Mouse (Mus musculus): ENCODE results near the gene Nsun3. TPM values are rescaled to one million over a fixed set of nuclear protein-coding genes. Genes with fewer than 3 reads are reported as not detected.
"Not testable (repeated sequence)": the region's sequence is repeated elsewhere in the genome, so short reads cannot be mapped to it uniquely, and the experiment has no call there.

The Nsun3 gene
- total RNA-seq, 2 experiments from 2014 or later: 4.5 to 5.6 TPM

DNA sequence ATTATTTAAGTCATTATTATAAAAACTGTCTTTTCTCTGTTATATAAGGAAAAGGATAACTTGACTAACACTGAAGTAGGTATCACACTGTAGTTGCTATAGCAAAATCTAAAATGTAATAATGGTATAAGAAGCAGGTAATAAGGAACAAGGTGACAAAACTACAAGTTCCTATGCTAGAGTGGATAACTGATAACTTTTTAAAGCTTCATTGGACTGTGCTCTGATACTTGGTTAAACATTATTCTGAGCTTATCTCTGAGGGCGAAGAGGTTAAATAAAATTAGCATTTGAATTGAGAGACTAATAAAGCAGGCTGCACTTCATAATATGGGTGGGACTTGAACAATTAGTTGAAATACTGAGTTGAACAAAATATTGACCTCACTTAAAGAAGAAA lies 33.0 kb downstream of the Nsun3 start:
- no peak for DNase-seq (ENCODE audit: low spot score)

DNA sequence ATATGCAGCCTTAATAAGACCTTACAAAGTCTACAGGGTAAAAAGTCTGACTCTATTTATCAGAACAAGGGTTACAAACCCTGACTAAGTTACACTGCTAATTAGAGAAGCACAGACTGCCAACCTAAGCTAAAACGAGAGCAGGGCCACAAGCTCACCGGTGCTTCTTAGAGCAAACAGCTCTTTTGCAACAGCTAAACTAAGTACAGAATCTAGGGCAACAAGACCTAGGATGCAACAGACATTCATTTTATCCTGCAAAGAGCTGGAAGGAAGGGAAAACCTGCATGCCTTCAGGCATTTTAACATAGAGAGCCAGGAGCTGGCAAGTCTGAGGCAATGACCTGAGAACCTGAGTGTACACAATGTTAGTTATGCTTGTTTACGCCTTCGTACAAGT lies 33.5 kb downstream of the Nsun3 start:
- no peak for DNase-seq (ENCODE audit: low spot score)

DNA sequence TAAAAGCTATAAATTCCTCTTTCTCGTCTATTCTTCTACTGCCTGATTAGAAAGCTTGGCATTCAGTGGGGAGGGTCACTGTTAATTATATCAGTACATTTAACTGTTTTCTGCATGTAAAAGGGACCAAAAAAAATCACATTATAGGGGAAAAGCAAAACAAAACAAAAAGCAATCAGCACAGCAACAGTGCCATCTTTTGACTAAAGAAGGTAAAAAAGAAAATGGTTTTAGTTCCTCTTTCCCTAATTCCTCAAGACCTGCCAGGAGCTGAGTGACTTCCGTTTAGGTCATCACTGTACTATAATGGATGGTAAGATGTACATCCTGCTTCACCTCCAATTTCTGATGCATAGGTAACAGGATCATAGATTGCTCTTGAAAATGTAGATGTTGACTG lies 40.7 kb downstream of the Nsun3 start:
- DNase-seq (ENCODE audit: low spot score): no peak

DNA sequence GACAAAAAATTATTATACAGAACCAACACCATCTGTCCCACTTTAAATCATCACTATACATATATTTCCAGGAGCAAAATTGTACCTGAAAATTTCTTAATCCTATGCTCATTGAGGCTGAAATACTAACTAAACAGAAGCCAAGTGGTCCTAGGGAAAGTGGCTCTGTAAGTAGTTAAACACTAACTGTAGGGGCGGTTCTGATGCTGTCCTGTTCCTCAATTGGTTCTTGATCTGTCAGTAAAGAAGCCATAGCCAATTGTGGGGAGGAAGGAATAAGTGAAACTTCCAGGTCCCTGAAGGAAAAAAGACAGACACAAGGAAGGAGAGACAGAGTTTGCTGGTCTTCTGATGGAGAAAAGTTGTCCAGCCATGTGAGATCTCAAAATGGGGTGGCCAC lies 52.3 kb downstream of the Nsun3 start:
- DNase-seq (ENCODE audit: low spot score): no peak

DNA sequence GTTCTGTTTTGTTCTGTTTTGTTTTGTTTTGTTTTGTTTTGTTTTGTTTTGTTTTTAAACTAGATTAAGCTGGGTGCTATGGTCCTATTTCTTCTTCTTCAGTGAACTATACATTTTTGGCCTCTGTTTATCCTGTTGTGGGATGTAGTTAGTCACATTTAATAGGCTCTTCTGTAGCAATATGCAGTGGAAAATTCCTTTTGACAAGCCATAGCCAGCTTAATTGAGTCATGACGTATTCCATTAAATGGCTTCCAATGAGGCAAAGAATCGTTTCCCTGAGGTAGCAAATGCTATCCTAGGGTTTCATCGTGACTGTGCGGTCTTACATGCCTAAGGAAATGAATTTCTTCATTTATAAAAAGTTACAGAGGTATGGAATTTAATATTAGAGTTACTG lies 56.3 kb downstream of the Nsun3 start:
- DNase-seq (ENCODE audit: low spot score): no peak

DNA sequence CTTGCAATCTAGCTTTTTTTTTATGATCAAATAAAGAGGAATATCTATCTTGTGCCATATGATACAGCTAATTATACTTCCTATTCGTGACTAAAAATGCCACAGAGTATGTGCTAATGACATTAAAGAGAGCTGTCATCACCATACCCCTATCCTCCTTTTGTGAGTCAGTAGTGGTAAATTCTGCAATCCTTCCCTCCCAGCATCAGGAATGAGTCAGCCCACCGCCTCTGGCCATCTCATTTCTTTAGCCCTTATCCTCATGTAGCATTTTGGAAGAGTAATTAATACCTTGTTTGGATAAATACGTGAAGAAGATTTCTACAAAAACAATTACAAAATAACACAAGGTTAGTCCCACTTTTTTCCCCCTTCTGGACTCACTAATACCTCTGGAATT lies 56.8 kb downstream of the Nsun3 start:
- no peak for DNase-seq (ENCODE audit: low spot score)

DNA sequence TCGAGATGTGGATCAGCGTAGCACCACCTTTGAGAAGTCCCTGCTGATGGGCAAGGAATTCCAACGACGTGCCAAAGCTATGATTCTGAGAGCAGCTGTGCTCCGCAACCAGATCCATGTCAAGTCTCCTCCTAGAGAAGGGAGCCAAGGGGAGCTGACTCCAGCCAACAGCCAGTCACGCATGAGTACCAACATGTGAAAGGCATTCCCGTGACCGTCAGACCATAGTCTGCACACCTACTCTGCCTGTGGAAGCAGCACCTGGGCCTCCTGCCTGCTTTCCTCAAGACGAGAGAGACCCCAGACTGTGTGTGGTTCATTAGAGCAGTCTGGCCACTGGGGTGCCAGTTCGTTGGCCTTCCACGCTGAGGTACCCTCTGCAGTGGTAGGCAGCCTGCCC lies 68.4 kb downstream of the Nsun3 start:
- DNase-seq (ENCODE audit: low spot score): not testable (repeated sequence)

DNA sequence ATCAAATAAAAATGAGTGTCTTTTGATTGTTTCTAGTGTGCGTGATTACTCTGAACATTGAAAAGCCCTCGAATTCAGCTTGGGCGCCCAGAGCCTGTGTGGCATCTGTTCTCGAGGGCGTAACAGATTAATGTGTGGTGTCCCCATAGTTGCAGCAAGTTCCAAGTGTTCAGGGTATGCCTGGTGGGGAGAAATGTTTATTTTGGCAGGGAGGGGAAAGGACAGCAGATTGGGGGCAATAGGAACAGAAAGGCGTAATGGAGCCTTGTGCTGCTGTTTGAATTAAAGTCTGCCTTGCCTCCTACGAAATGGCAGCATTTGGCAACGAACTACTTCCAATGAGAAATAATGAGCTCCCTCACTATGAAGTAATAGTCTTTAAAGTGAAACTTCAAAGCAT lies 96.2 kb downstream of the Nsun3 start:
- no peak for DNase-seq (ENCODE audit: low spot score)

DNA sequence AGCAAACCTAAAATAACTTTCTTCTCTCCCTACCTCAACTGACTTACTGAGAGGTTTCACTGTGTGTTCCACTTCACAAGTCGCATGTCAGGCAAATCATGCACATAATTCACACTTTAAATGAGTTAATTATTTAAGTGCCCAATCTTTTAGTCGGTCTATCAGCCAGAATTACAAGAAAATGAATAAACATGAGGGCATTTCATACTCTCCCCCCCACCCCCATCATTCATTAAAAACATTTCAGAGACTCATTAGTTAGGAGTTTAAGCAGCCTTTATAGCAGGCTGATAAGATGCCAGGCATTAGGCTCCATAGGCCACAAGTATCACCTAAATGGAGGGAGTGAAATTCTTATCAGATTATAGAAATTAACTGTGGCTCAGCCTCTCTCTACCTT lies 100.5 kb downstream of the Nsun3 start:
- no peak for DNase-seq (ENCODE audit: low spot score)

DNA sequence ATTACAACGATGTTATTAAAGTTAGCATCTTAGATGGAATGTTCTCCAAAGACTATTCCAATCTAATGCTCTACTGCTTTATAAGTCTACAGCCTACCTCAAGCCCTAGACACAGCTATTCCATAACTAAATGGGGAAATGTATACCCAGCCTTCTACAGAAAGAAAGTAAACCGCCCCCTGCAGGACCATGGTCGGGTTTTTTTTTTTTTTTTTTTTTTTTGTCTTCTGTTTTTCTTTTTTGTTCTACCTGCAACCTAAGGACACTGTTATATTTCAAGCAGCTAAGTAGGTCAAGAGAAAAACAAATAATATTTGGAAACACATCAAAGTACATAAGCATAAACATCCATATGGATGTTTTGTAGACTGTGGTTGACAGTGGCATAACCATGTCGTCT lies 101.1 kb downstream of the Nsun3 start:
- no peak for DNase-seq (ENCODE audit: low spot score)

Small RNAs within 50 kb of the gene (microRNA-seq; reads per million reads assigned to microRNA genes)
- gene Gm25986: not detected

Other genes starting within 250 kb of the Nsun3 start
- not detected for gene Stx19, start 27.9 kb upstream of the Nsun3 start, total RNA-seq (2021)
- 1 to 10 TPM; 3.1 to 4.3 TPM for gene Arl13b, start 60.2 kb upstream of the Nsun3 start, total RNA-seq (2021)
- 1 to 10 TPM; 4.9 to 7.2 TPM for gene Pros1, start 67.5 kb upstream of the Nsun3 start, total RNA-seq (2021)

Measured in gastrocnemius, adult 18-20 months (tissue).